Mouse (Mus musculus) heart, adult 2 months (tissue): ENCODE measurements around the gene Fam174b.

Source experiments
- CTCF ChIP-seq: fragments of 200-600 bp; IDR thresholded peaks from 2 replicates; pipeline ENCODE4 v1.8.1; 2022; ENCODE audit warnings: antibody characterized with exemption, mild to moderate bottlenecking, moderate library complexity
- POLR2A ChIP-seq: fragments of 200-500 bp; IDR thresholded peaks from 2 replicates; pipeline ENCODE4 v1.6.1; 2011; ENCODE audit warnings: mild to moderate bottlenecking, low read depth, low read length, control low read depth; ENCODE audit not compliant: insufficient read depth

- TF ChIP-seq CTCF (no peak), POLR2A (no peak)
Measured at GRCm38 (mm10) chr7:73761691-73762189, 21.6 kb downstream of the Fam174b start.
